Mouse (Mus musculus) limb, embryonic 15.5 days (tissue): ENCODE results near the gene Daam1. TPM values are rescaled to one million over a fixed set of nuclear protein-coding genes. Genes with fewer than 3 reads are reported as not detected.
"Not testable (repeated sequence)": the region's sequence is repeated elsewhere in the genome, so short reads cannot be mapped to it uniquely, and the experiment has no call there.

Experiments
- ATAC-seq: fragments of 200-750 bp; cut with Nextera tagmentation; 2 replicates; pipeline ENCODE4 v1.8.0; 2017; ENCODE audit warnings: low read depth, moderate TSS enrichment; ENCODE audit not compliant: insufficient number of reproducible peaks, low FRiP score, low TSS enrichment
- H3K27ac ChIP-seq: fragments of 300-500 bp; sonication (generic); 2 replicates; pipeline ENCODE4 v1.5.1; 2015; ENCODE audit warnings: moderate library complexity, mild to moderate bottlenecking, inconsistent platforms
- H3K27me3 ChIP-seq: fragments of 300-500 bp; sonication (generic); 2 replicates; pipeline ENCODE4 v1.6.1; 2015; ENCODE audit warnings: inconsistent platforms
- H3K36me3 ChIP-seq: fragments of 300-500 bp; sonication (generic); 2 replicates; pipeline ENCODE4 v1.6.1; 2015; ENCODE audit warnings: inconsistent platforms
- H3K4me1 ChIP-seq: fragments of 300-500 bp; sonication (generic); 2 replicates; pipeline ENCODE4 v1.6.1; 2015; ENCODE audit warnings: inconsistent platforms
- H3K4me2 ChIP-seq: fragments of 300-500 bp; sonication (generic); 2 replicates; pipeline ENCODE4 v1.6.1; 2015; ENCODE audit warnings: mild to moderate bottlenecking, inconsistent platforms
- H3K4me3 ChIP-seq: fragments of 300-500 bp; sonication (generic); 2 replicates; pipeline ENCODE4 v1.5.1; 2015; ENCODE audit warnings: mild to moderate bottlenecking, inconsistent platforms
- H3K9ac ChIP-seq: fragments of 300-500 bp; sonication (generic); 2 replicates; pipeline ENCODE4 v1.6.1; 2015; ENCODE audit warnings: inconsistent platforms
- H3K9me3 ChIP-seq: fragments of 300-500 bp; sonication (generic); 2 replicates; pipeline ENCODE4 v1.6.1; 2016; ENCODE audit warnings: inconsistent platforms
- WGBS: fragments of 180-500 bp; shearing (Covaris S2); methylation state at CpG from one replicate; pipeline ENCODE4 v1.1.7; 2015; 5-methylcytosine and 5-hydroxymethylcytosine counted together
- polyA plus RNA-seq: library from polyadenylated mRNA; unstranded; fragments of >200 nt; fragmentation: Nextera tagmentation; extraction: Ambion mirVana; gene quantifications from 2 replicates; pipeline ENCODE4 v1.2.1, GENCODE M21; 2015

The Daam1 gene
- polyA plus RNA-seq, 1 experiment from 2014 or later, result 10.5 TPM

DNA sequence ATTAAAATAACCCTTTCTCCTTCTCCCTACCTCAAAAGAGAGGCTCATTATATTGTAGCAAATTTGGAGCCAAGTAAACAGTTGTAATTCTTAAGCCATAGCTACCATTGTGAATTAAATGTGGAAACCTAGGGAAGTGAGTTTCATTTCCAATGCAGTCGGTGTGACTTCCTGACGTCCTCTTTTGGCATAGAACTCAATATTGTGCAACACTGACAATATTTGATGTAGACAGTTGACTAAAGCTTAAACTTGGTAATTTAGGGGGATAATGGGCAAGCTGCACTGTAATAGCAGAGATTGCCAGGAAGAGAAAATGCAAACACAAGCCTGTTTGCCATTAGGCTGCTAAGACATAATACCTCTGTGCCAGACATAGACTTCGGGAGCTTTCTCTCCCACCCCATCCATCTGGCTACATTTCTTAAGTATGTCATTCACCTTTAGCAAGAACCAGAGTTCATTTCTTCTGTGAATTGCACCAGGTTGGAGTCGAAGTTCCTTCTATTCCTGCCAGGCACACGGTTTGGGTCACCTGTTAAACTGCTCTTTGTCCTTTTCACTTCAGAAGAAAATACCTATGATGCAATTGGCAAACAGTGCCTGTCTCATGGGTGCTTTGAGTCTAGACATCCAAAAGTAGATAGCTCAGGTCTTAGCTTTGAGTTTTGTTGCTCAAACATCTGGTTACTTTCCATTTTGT, 5.2 kb downstream of the Daam1 start:
- H3K27me3 ChIP-seq, result no peaks in the 10 kb centered on the region
- no peaks in the 10 kb centered on the region for H3K36me3 ChIP-seq
- no peaks in the 10 kb centered on the region for H3K9me3 ChIP-seq
- H3K4me2 ChIP-seq, result no peak overlapping the region
- WGBS, result 59% methylated on average over 5 of the region's 5 CpGs
- H3K9ac ChIP-seq, result no peak overlapping the region
- H3K27ac ChIP-seq, result no peak overlapping the region
- ATAC-seq, result no peak
- H3K4me1 ChIP-seq, result peaks cover 26% of the 10 kb centered on the region
- no peak overlapping the region for H3K4me3 ChIP-seq

DNA sequence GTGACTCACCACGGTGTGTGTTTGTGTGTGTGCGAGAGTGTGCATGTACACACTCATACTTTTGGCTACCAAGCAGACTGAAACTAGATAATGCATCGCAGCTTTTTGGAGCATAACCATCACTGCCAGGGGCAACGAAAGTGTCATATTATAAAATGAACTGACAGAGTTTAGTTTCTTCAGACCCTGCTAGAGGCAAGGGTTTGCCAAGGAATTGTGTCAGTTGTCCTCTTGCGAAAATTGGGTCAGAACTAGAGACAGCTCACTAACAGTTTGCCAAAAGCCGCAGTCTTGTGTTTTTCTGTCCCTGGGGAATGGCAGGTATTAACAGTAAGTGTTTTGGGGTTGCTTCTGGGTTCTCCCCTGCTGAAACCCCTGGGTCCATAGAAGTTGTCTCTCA, 5.9 kb downstream of the Daam1 start:
- Histone ChIP-seq H3K27me3 (no peaks in the 10 kb centered on the region), H3K36me3 (no peaks in the 10 kb centered on the region)

DNA sequence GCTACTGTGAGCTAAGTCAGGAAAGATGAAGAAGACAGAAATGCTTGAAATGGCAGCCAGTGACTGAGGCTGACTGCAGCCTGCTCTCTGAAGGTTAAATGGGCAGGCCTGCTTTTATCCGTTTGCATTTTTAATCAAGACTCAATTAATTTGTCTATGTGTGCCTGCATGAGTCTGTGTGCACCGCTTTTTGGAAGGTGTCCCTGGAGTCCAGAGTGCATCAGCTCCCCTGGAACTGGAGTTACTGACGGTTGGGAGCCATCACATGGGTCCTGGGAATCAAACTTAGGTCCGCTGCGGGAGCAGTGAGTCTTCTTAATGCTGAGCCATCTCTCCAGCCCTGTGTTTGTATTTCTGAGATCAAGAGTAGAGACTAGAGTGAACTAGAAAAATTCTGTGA, 6.7 kb downstream of the Daam1 start:
- Histone ChIP-seq H3K27ac (no peak overlapping the region), H3K9ac (no peak overlapping the region), H3K4me3 (no peak overlapping the region), H3K4me2 (no peak overlapping the region), H3K36me3 (no peaks in the 10 kb centered on the region), H3K9me3 (no peaks in the 10 kb centered on the region), H3K27me3 (no peaks in the 10 kb centered on the region), H3K4me1 (peaks cover 24% of the 10 kb centered on the region)
- no peak for ATAC-seq
- WGBS, result 89% methylated on average over 5 of the region's 5 CpGs

More for the DNA sequence above, 5.9 kb downstream of the Daam1 start:
- Histone ChIP-seq H3K9ac (no peak overlapping the region), H3K27ac (no peak overlapping the region), H3K4me3 (no peak overlapping the region), H3K4me1 (peaks cover 24% of the 10 kb centered on the region), H3K4me2 (no peak overlapping the region), H3K9me3 (no peaks in the 10 kb centered on the region)
- 80% methylated on average over 6 of the region's 6 CpGs for WGBS
- ATAC-seq, result no peak

DNA sequence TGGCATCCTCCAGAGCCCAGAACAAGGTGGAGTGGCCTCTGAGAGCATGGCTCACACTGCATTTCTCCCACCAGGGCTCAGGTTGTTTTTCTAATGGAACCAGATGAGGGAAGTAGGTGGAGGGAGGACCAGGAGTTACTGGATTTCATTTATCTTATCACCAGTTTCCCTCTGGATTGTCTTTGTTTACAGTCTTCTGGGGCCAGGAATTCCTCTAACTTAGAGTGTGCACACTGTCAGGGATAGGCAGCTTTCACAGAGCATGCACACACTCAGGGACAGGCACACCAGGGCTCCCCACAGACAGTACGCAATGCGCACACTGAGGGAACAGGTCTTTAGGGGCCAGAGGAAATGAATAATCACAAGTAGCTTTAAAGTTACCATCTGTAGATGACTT, 7.4 kb downstream of the Daam1 start:
- H3K4me2 ChIP-seq, result no peak overlapping the region
- H3K9ac ChIP-seq, result no peak overlapping the region
- no peaks in the 10 kb centered on the region for H3K9me3 ChIP-seq
- H3K4me3 ChIP-seq, result no peak overlapping the region
- H3K27ac ChIP-seq, result no peak overlapping the region
- H3K4me1 ChIP-seq, result peaks cover 19% of the 10 kb centered on the region
- H3K36me3 ChIP-seq, result no peaks in the 10 kb centered on the region
- WGBS, result 84% methylated on average over 2 of the region's 2 CpGs
- no peaks in the 10 kb centered on the region for H3K27me3 ChIP-seq
- ATAC-seq, result no peak

- Histone ChIP-seq H3K27me3 (no peaks in the 10 kb centered on the region), H3K27ac (no peak overlapping the region), H3K4me3 (no peak overlapping the region), H3K4me1 (peaks cover 19% of the 10 kb centered on the region), H3K36me3 (no peaks in the 10 kb centered on the region), H3K4me2 (no peak overlapping the region), H3K9me3 (no peaks in the 10 kb centered on the region), H3K9ac (no peak overlapping the region)
- WGBS, result 91% methylated on average over 3 of the region's 3 CpGs
- no peak for ATAC-seq
Observed at GRCm38 (mm10) chr12:71839653-71840052, 8.8 kb downstream of the Daam1 start.

GRCm38 (mm10) chr12:71840430-71841186, 9.7 kb downstream of the Daam1 start:
- Histone ChIP-seq H3K9ac (no peak overlapping the region), H3K4me3 (no peak overlapping the region), H3K9me3 (no peaks in the 10 kb centered on the region), H3K4me1 (peaks cover 21% of the 10 kb centered on the region), H3K4me2 (no peak overlapping the region), H3K27me3 (no peaks in the 10 kb centered on the region), H3K27ac (no peak overlapping the region), H3K36me3 (no peaks in the 10 kb centered on the region)
- 37% methylated on average over 6 of the region's 6 CpGs for WGBS
- no peak for ATAC-seq

GRCm38 (mm10) chr12:71842006-71842405, 11.1 kb downstream of the Daam1 start:
- H3K4me2 ChIP-seq, result no peak overlapping the region
- no peak overlapping the region for H3K9ac ChIP-seq
- no peak for ATAC-seq
- no peaks in the 10 kb centered on the region for H3K9me3 ChIP-seq
- WGBS, result 24% methylated on average over 3 of the region's 3 CpGs
- no peak overlapping the region for H3K27ac ChIP-seq
- H3K4me1 ChIP-seq, result peaks cover 16% of the 10 kb centered on the region
- H3K27me3 ChIP-seq, result no peaks in the 10 kb centered on the region
- no peak overlapping the region for H3K4me3 ChIP-seq
- no peaks in the 10 kb centered on the region for H3K36me3 ChIP-seq

GRCm38 (mm10) chr12:71842588-71842987, 11.7 kb downstream of the Daam1 start:
- Histone ChIP-seq H3K4me1 (peaks cover 16% of the 10 kb centered on the region), H3K4me2 (no peak overlapping the region), H3K9ac (no peak overlapping the region), H3K27me3 (no peaks in the 10 kb centered on the region), H3K36me3 (no peaks in the 10 kb centered on the region), H3K27ac (no peak overlapping the region), H3K9me3 (no peaks in the 10 kb centered on the region), H3K4me3 (no peak overlapping the region)
- WGBS, result 49% methylated on average over 2 of the region's 2 CpGs
- no peak for ATAC-seq

DNA sequence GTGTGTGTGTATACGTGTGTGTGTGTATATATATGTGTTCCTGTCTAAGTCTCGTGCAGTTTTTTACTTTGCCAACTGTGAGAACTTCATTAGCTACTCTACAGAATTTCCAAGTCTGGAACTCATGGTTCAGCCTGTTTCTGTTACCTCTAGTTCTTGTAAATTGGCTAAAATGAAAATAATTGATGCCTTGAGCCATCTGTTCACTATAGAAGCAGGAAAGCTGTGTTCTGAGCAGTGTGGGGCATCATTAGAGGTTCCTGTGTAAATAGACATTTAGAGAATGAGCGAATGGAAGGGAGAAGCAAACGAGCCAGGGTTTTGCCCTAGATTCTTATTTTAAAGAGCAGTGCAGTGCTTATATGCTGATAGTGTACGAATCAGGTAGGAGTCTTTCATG, 14.6 kb downstream of the Daam1 start:
- no peaks in the 10 kb centered on the region for H3K9me3 ChIP-seq
- H3K27me3 ChIP-seq, result no peaks in the 10 kb centered on the region
- H3K4me2 ChIP-seq, result no peak overlapping the region
- H3K4me3 ChIP-seq, result no peak overlapping the region
- peaks cover 9% of the 10 kb centered on the region for H3K4me1 ChIP-seq
- ATAC-seq, result no peak
- H3K36me3 ChIP-seq, result no peaks in the 10 kb centered on the region
- 65% methylated on average over 5 of the region's 5 CpGs for WGBS
- H3K27ac ChIP-seq, result no peak overlapping the region
- no peak overlapping the region for H3K9ac ChIP-seq

DNA sequence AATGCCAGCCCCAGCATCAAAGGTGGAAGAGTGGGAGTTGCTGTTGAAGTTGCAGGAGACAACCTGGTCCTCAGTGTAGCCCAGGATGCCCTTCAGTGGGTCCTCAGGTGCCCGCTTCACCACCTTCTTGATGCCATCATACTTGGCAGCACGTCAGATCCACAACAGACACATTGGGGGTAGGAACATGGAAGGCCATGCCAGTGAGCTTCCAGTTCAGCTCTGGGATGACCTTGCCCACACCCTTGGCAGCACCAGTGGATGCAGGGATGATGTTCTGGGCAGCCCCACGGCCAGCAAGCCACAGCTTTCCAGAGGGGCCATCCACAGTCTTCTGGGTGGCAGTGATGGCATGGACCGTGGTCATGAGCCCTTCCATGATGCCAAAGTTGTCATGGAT, 15.5 kb downstream of the Daam1 start:
- H3K4me1 ChIP-seq, H3K9me3 ChIP-seq, H3K4me2 ChIP-seq, ATAC-seq, H3K9ac ChIP-seq, H3K36me3 ChIP-seq, H3K27me3 ChIP-seq, H3K27ac ChIP-seq, H3K4me3 ChIP-seq: not testable (repeated sequence)
- whole genome bisulfite sequencing, result 95% methylated on average over 4 of the region's 4 CpGs

- not testable (repeated sequence) for H3K4me3 ChIP-seq, H3K36me3 ChIP-seq, H3K9ac ChIP-seq, H3K27ac ChIP-seq, H3K27me3 ChIP-seq, H3K4me1 ChIP-seq, H3K4me2 ChIP-seq, H3K9me3 ChIP-seq, ATAC-seq
- WGBS, result 90% methylated on average over 6 of the region's 6 CpGs
Observed at GRCm38 (mm10) chr12:71847024-71847423, 16.1 kb downstream of the Daam1 start.

- no peaks in the 10 kb centered on the region for H3K36me3 ChIP-seq
- no peak overlapping the region for H3K4me3 ChIP-seq
- H3K4me2 ChIP-seq, result no peak overlapping the region
- H3K27ac ChIP-seq, result no peak overlapping the region
- no peaks in the 10 kb centered on the region for H3K27me3 ChIP-seq
- no peaks in the 10 kb centered on the region for H3K9me3 ChIP-seq
- 35% methylated on average over 5 of the region's 5 CpGs for WGBS
- no peak for ATAC-seq
- no peak overlapping the region for H3K9ac ChIP-seq
- H3K4me1 ChIP-seq, result peaks cover 4% of the 10 kb centered on the region
Observed at GRCm38 (mm10) chr12:71847617-71848016, 16.7 kb downstream of the Daam1 start.
